Mouse (Mus musculus) cerebellum, postnatal 14 days (tissue): ENCODE measurements around the gene Lsamp.
"Not testable (repeated sequence)": the region's sequence is repeated elsewhere in the genome, so short reads cannot be mapped to it uniquely, and the experiment has no call there.

ENCODE experiments used
- DNase-seq, 2 experiments: peaks; one replicate each; pipeline ENCODE4 v3.0.0; 2021; ENCODE audit warnings: mixed read lengths in 2 of 2

The Lsamp gene

GRCm38 (mm10) chr16:41938258-41938657 lies 1954.1 kb downstream of the Lsamp start:
- DNase-seq: no peak

GRCm38 (mm10) chr16:41941591-41942315 lies 1957.6 kb downstream of the Lsamp start:
- peak; percentile 37 to 72 for DNase-seq

GRCm38 (mm10) chr16:41957811-41958210 lies 1973.7 kb downstream of the Lsamp start:
- DNase-seq: peak; percentile 28 to 64

GRCm38 (mm10) chr16:41965636-41966035 lies 1981.5 kb downstream of the Lsamp start:
- DNase-seq: no peak

- no peak for DNase-seq
Measured at GRCm38 (mm10) chr16:41969215-41969614, 1985.1 kb downstream of the Lsamp start.

GRCm38 (mm10) chr16:41974866-41975719 lies 1990.9 kb downstream of the Lsamp start:
- peak in 1 of 2 experiments; percentile 38 for DNase-seq

GRCm38 (mm10) chr16:41976897-41977296 lies 1992.7 kb downstream of the Lsamp start:
- DNase-seq: no peak

- DNase-seq: no peak
Measured at GRCm38 (mm10) chr16:41996956-41997355, 2012.8 kb downstream of the Lsamp start.

GRCm38 (mm10) chr16:42002925-42003324 lies 2018.8 kb downstream of the Lsamp start:
- DNase-seq: no peak

- DNase-seq: not testable (repeated sequence)
Measured at GRCm38 (mm10) chr16:42003506-42003905, 2019.3 kb downstream of the Lsamp start.

GRCm38 (mm10) chr16:42004166-42004565 lies 2020.0 kb downstream of the Lsamp start:
- no peak for DNase-seq

- peak in 1 of 2 experiments; percentile 20 for DNase-seq
Measured at GRCm38 (mm10) chr16:42014937-42015336, 2030.8 kb downstream of the Lsamp start.

GRCm38 (mm10) chr16:42015443-42015842 lies 2031.3 kb downstream of the Lsamp start:
- DNase-seq: peak in 1 of 2 experiments; percentile 37

GRCm38 (mm10) chr16:42016791-42017643 lies 2032.9 kb downstream of the Lsamp start:
- DNase-seq: peak; percentile 93 to 97

- no peak for DNase-seq
Measured at GRCm38 (mm10) chr16:42022566-42022965, 2038.4 kb downstream of the Lsamp start.

GRCm38 (mm10) chr16:42032030-42032429 lies 2047.9 kb downstream of the Lsamp start:
- no peak for DNase-seq

- DNase-seq: no peak
Measured at GRCm38 (mm10) chr16:42033449-42033848, 2049.3 kb downstream of the Lsamp start.

GRCm38 (mm10) chr16:42048138-42048537 lies 2064.0 kb downstream of the Lsamp start:
- DNase-seq: no peak

GRCm38 (mm10) chr16:42059927-42060326 lies 2075.8 kb downstream of the Lsamp start:
- DNase-seq: peak; percentile 40 to 55

- peak; percentile 7 to 37 for DNase-seq
Measured at GRCm38 (mm10) chr16:42074325-42074724, 2090.2 kb downstream of the Lsamp start.

GRCm38 (mm10) chr16:42079573-42079972 lies 2095.4 kb downstream of the Lsamp start:
- DNase-seq: no peak

GRCm38 (mm10) chr16:42081611-42082010 lies 2097.4 kb downstream of the Lsamp start:
- DNase-seq: peak; percentile 38 to 56

GRCm38 (mm10) chr16:42097510-42097909 lies 2113.3 kb downstream of the Lsamp start:
- no peak for DNase-seq
